Mouse (Mus musculus) erythroblast, adult 5-6 weeks (primary cell): ENCODE data around the gene Rngtt. TPM values are rescaled to one million over a fixed set of nuclear protein-coding genes. Genes with fewer than 3 reads are reported as not detected.

Experiments used
- ATAC-seq: replicated peaks from 2 replicates; pipeline ENCODE4 v1.8.0; 2016; ENCODE audit warnings: moderate number of reproducible peaks, mild to moderate bottlenecking, moderate TSS enrichment, inconsistent platforms; ENCODE audit not compliant: poor library complexity, low FRiP score, severe bottlenecking
- total RNA-seq, 2 experiments: library from RNA; stranded (forward) in 1 of 2; stranded (reverse) in 1 of 2; fragments of 150-400 nt in 1 of 2; fragments of 200-764, 138-1000 nt in 1 of 2; gene quantifications; 2 replicates each; pipeline versions ENCODE4 v1.2.3 to v1.2.4; 2015 to 2017; ENCODE audit warnings: low replicate concordance in 2 of 2

The Rngtt gene
- total RNA-seq, 2 experiments from 2014 or later = 61.3 to 109 TPM

- no peak for ATAC-seq
Observed at GRCm38 (mm10) chr4:33417391-33417790, 107.3 kb downstream of the Rngtt start.

DNA sequence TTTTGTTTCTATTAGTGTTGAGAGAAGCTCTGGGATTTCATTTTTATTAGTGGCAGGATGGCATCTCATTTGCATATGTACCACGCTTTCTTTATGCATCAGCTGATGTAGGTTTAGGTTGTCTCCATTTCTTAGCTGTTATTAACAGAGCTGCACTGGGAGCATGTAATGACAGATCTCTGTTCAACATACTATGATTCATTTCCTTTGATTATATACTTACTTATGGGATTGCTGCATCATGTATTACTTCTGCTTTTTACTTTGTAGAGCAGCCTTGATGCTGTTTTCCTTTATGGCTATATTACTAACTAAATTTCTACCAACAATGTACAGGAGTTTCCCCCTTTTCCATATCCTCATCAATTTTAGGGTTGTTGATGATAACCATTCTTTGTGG, 109.5 kb downstream of the Rngtt start:
- no peak for ATAC-seq

GRCm38 (mm10) chr4:33428856-33429255, 118.7 kb downstream of the Rngtt start:
- ATAC-seq = no peak

- ATAC-seq = no peak
Observed at GRCm38 (mm10) chr4:33441864-33442263, 131.8 kb downstream of the Rngtt start.

DNA sequence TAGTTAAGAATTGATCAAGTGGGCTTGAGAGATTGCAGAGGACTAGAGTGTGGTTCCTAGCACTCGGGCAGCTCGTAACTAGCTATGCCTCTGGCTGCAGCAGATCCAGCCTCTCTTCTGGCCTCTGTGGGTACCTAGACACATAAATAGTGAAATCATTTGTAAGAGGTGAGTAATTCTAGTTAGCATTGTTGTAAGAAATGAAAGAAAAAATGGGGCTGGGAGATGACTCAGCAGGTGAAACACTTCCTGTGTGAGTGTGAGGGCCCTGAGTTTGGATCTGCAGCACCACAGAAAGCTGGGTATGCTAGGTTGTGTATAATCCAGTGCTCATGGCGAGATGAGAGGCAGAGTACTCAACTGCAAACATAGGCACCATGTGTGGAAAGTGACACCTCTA, 136.2 kb downstream of the Rngtt start:
- ATAC-seq = no peak

DNA sequence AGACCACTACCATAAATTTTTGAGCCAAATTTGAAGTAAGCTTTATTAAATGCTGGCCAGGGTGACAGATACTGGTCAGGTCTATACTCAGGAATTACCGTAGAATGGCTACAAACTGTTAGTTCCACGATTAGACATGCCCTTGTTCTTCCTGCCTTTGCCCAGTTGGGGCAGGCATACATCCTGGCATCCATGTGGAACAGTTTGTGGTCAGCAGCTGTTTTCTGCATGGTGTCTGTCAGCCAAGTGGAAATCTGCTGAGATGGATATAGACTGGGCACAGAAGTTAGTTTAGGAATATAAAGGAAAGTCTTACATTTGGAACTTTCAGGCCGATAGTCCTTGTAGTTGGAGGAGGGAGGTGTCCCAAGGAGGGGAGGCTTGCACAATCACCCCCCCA, 136.8 kb downstream of the Rngtt start:
- ATAC-seq = no peak

DNA sequence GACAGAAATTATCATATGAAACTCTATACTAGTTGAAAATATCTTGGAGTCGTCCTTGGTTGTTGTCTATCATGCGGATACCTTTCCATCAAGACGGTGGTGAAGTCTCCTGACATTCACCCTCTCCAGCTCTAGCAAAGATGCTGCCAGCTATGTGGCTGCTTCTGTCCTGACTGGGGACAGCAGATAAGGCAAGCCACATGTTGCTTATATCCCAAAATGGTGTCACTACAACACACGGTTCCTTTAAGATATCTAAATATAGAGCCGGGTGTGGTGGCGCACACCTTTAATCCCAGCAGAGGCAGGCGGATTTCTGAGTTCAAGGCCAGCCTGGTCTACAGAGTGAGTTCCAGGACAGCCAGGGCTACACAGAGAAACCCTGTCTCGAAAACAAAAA, 140.2 kb downstream of the Rngtt start:
- ATAC-seq = peak; percentile 95

DNA sequence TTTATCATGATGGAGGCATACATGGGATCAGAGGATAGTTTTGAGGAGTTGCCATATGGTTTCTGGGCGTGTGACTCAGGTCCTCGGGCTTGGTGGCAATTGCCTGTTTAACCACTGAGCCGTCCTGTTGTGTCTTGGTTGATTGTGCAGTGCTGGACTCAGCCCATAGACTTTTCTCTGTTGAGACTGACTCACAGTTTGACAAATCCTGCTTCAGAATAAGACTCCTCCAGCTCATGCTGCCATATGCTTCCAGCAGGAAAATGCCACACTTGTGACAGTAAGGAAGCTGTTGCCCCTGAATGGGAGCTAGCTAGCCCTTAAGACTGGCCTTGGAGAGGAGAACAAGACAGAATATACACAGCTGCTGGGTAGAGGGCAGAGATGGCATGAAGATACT, 149.7 kb downstream of the Rngtt start:
- ATAC-seq = no peak

DNA sequence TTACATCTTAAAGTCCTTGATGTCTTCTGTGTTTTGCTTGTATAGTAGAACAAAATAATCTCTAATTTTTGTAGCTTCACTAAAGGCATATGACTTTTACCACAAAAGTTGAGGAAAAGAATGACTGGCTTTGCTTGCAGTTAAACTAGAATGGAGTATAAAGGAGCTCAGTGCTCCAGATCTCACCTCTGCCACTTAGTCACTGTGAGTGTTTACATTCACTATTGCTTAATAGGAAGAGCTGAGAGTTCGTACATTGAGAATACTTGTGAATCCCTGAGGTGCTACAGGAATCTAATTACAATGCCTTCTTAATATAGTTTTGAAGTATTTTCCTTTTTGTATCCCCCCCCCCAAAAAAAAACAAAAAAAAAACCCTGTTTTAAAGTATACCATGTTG, 154.3 kb downstream of the Rngtt start:
- no peak for ATAC-seq

- peak; percentile 65 for ATAC-seq
Observed at GRCm38 (mm10) chr4:33465871-33466270, 155.8 kb downstream of the Rngtt start.

DNA sequence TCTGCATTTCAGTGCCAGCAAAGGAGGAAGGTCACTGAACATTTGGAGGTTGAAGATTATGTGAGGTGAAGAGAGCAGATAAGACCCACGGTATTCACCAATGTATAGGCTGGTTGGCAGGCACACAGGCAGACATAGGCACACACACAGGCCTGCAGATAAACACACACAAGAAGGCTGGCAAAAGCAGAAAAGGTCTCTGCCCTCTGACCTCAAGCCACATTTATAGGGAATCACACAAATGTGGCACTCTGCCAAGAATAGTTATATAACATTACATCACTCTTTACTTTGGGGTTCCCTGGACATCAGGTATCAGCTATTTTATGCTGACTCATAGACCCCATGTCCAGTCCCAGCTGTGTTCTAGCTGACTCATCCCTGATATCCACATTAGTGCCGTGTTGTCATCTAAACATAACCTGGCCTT, 156.9 kb downstream of the Rngtt start:
- peak; percentile 80 for ATAC-seq

- ATAC-seq = 0 out of 2 replicates have a peak, but pooled peaks have one; percentile 2
Observed at GRCm38 (mm10) chr4:33467627-33468026, 157.5 kb downstream of the Rngtt start.

DNA sequence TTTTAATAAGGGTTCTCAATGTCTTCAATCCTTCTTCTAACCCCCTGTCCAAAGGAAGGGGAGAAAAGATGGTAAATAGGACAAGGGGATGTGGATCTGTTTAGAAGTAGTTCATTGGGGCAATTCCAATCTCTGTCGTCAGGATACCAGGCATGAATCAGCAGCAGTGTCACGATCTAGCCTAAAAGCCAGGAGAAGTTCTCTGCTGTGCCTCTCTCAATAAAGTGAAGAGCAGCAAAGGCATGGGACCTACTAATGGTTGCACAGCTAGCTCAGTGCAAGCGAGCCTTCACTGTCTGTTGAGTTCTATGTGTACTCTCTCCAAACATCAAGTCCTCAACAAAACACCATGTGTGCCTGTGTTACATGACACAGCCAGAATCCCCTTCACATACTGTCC, 158.0 kb downstream of the Rngtt start:
- no peak for ATAC-seq

- ATAC-seq = peak; percentile 66
Observed at GRCm38 (mm10) chr4:33470671-33471302, 160.7 kb downstream of the Rngtt start.

DNA sequence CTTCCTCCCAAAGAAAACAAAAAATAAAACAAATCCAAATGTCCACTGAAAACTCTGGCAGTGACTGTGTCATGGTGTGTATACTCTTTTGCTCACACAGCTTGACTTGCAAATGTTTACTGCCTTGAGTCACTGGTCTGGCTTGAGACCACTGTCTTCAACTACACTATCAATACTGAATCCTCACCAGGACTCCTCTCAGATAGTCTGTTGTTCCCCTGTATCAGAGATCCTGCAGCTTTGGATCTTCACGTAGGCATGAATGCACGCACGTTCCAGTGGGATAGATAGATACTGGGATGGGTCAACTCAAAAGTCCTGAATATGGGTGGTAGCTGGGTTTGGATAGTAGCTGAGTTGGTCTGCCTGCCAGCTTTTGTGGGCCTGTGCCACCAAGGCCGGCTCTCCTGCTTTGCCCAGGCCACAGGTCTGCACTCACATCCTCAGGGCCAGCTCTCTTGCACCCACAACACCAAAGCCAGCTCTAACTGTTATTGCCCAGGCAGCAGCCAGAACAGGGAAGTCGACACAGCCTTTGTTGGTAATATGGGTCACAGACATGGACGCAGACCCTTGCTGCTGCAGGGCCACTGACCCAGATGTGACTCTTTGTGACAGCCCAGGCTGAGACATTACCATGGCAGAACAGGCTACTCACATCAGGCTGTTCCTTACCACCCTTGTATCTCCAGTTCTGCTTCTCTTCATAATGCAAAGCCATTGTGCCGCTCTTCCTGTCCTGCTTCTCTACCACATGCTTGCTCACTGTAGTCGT, 168.1 kb downstream of the Rngtt start:
- no peak for ATAC-seq

- no peak for ATAC-seq
Observed at GRCm38 (mm10) chr4:33481721-33482120, 171.6 kb downstream of the Rngtt start.

GRCm38 (mm10) chr4:33486050-33486449, 175.9 kb downstream of the Rngtt start:
- ATAC-seq = no peak

- ATAC-seq = no peak
Observed at GRCm38 (mm10) chr4:33491108-33491507, 181.0 kb downstream of the Rngtt start.

GRCm38 (mm10) chr4:33494377-33494776, 184.3 kb downstream of the Rngtt start:
- ATAC-seq = no peak

DNA sequence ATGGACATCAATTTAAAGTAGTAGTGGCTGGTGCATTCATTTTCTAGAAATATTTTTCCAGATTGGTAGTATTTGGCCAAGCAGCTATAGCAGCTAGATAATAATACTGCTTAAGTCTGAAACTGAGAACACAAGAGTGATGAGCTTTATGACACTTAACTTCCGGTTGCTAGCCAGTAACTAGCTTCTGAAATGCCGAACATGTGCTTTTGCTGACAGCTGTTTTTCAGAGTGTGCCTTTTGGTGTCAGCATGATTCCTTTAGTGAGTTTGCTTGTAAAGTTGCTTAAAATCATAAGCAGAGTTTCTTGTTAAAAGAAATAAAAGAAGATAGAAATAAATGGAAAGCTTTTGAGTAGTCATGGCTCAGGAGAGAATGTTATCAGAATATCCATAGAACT, 186.9 kb downstream of the Rngtt start:
- ATAC-seq = no peak

GRCm38 (mm10) chr4:33497657-33498056, 187.5 kb downstream of the Rngtt start:
- no peak for ATAC-seq
